Mouse (Mus musculus) spleen, adult 2 months (tissue): Measurements from ENCODE around the gene Erg.

Experiments
- CTCF ChIP-seq: fragments of 200-500 bp; IDR thresholded peaks from 2 replicates; pipeline ENCODE4 v1.5.1; 2011; ENCODE audit warnings: mild to moderate bottlenecking, inconsistent platforms; ENCODE audit not compliant: insufficient read depth, insufficient read length, insufficient replicate concordance; ENCODE audit errors: extremely low read depth
- POLR2A ChIP-seq: fragments of 200-500 bp; IDR thresholded peaks from 2 replicates; pipeline ENCODE4 v1.6.1; 2011; ENCODE audit warnings: low read depth, low read length, inconsistent platforms

DNA sequence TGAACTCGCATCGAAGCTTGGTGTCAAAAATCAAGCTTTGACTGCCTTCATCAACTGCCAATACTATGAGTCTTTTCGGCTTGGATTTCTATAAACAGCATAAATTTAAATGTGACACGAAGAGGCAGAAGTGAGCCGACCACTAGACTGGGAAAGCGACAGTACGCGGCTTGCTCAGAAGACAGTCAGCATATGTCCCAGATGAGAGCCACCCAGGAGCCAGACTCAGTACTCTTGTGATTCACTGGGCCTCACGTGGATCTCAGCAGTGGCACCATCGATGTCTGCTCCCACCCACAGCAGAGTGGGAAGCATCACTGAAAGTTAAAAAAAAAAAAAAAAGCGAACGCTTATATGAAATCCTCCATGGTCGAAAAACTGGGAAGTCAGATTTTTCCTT lies 105.2 kb downstream of the Erg start:
- no peak for TF ChIP-seq CTCF
- no peak for TF ChIP-seq POLR2A
